Mouse (Mus musculus): ENCODE measurements at regions not wholly inside any gene's neighbourhood (a gene's known extent, or its start where the extent isn't known, plus 50 kb on each side); places are given as distances from the start of the nearest gene placed in this dataset.
A peak's percentile ranks its signal among the peaks of the same experiment; 100 is the strongest.

- DNase-seq (ENCODE audit: low spot score in 2 of 2), result peak in 1 of 2 experiments; percentile 34
Measured at GRCm38 (mm10) chr4:82234443-82234842, 471.1 kb downstream of the Nfib start.

GRCm38 (mm10) chr4:82226197-82227119 is 479.1 kb downstream of the Nfib start:
- DNase-seq (ENCODE audit: low spot score in 2 of 2), result no peak

- DNase-seq (ENCODE audit: low spot score in 2 of 2), result no peak
Measured at GRCm38 (mm10) chr4:82220724-82221123, 484.8 kb downstream of the Nfib start.

GRCm38 (mm10) chr4:82220120-82220714 is 485.3 kb downstream of the Nfib start:
- DNase-seq (ENCODE audit: low spot score in 2 of 2), result no peak

- DNase-seq (ENCODE audit: low spot score in 2 of 2), result no peak
Measured at GRCm38 (mm10) chr4:82218616-82219015, 486.9 kb downstream of the Nfib start.

GRCm38 (mm10) chr4:82207031-82207430 is 498.5 kb downstream of the Nfib start:
- DNase-seq (ENCODE audit: low spot score in 2 of 2), result no peak

- DNase-seq (ENCODE audit: low spot score in 2 of 2), result no peak
Measured at GRCm38 (mm10) chr4:82200306-82200705, 505.2 kb downstream of the Nfib start.

GRCm38 (mm10) chr4:82199118-82199517 is 506.4 kb downstream of the Nfib start:
- DNase-seq (ENCODE audit: low spot score in 2 of 2), result no peak

GRCm38 (mm10) chr4:82197611-82198010 is 507.9 kb downstream of the Nfib start:
- no peak for DNase-seq (ENCODE audit: low spot score in 2 of 2)

- no peak for DNase-seq (ENCODE audit: low spot score in 2 of 2)
Measured at GRCm38 (mm10) chr4:82196024-82196647, 509.4 kb downstream of the Nfib start.

GRCm38 (mm10) chr4:82193905-82194304 is 511.6 kb downstream of the Nfib start:
- DNase-seq (ENCODE audit: low spot score in 2 of 2), result no peak

- no peak for DNase-seq (ENCODE audit: low spot score in 2 of 2)
Measured at GRCm38 (mm10) chr4:82186892-82187291, 518.7 kb downstream of the Nfib start.

GRCm38 (mm10) chr4:82183974-82184373 is 521.6 kb downstream of the Nfib start:
- DNase-seq (ENCODE audit: low spot score in 2 of 2), result no peak

GRCm38 (mm10) chr4:82178112-82178511 is 527.4 kb downstream of the Nfib start:
- DNase-seq (ENCODE audit: low spot score in 2 of 2), result no peak

GRCm38 (mm10) chr4:82176723-82177122 is 528.8 kb downstream of the Nfib start:
- no peak for DNase-seq (ENCODE audit: low spot score in 2 of 2)

GRCm38 (mm10) chr4:82173461-82174085 is 532.0 kb downstream of the Nfib start:
- no peak for DNase-seq (ENCODE audit: low spot score in 2 of 2)

- no peak for DNase-seq (ENCODE audit: low spot score in 2 of 2)
Measured at GRCm38 (mm10) chr4:82170930-82171329, 534.6 kb downstream of the Nfib start.

GRCm38 (mm10) chr4:82168032-82168431 is 537.5 kb downstream of the Nfib start:
- no peak for DNase-seq (ENCODE audit: low spot score in 2 of 2)

- DNase-seq (ENCODE audit: low spot score in 2 of 2), result no peak
Measured at GRCm38 (mm10) chr4:82167396-82167795, 538.2 kb downstream of the Nfib start.

- DNase-seq (ENCODE audit: low spot score in 2 of 2), result no peak
Measured at GRCm38 (mm10) chr4:82166826-82167225, 538.7 kb downstream of the Nfib start.

GRCm38 (mm10) chr4:82166087-82166486 is 539.5 kb downstream of the Nfib start:
- DNase-seq (ENCODE audit: low spot score in 2 of 2), result no peak

GRCm38 (mm10) chr4:82164058-82164457 is 541.5 kb downstream of the Nfib start:
- DNase-seq (ENCODE audit: low spot score in 2 of 2), result no peak

Measured in layer of hippocampus, postnatal 14 days (tissue).